Mouse (Mus musculus) left cerebral cortex, postnatal 4 days (tissue): ENCODE data around the gene Zbtb38. TPM values are rescaled to one million over a fixed set of nuclear protein-coding genes. Genes with fewer than 3 reads are reported as not detected.
"Not testable (repeated sequence)": the region's sequence is repeated elsewhere in the genome, so short reads cannot be mapped to it uniquely, and the experiment has no call there.

Experiments
- DNase-seq: peaks from one replicate; pipeline ENCODE4 v3.0.0-alpha.2; 2022
- intact Hi-C: fragments of 180-260 bp; cut with DNase I; formaldehyde crosslinking; loops from one replicate; pipeline ENCODE4 v1.15.1; 2025
- total RNA-seq, 2 experiments: library from RNA; stranded (reverse); gene quantifications; 2 replicates each; pipeline ENCODE4 v1.2.3; 2021

Zbtb38 gene
- total RNA-seq, 2 experiments from 2014 or later = 65.6 to 66.3 TPM

- intact Hi-C loops = no loop called here
- DNase-seq = no peak
These were observed 102.7 kb downstream of the Zbtb38 start for GRCm38 (mm10) chr9:96649924-96650323.

- no peak for DNase-seq
These were observed 103.3 kb downstream of the Zbtb38 start for GRCm38 (mm10) chr9:96649362-96649761.

GRCm38 (mm10) chr9:96646668-96647295 is 105.8 kb downstream of the Zbtb38 start:
- intact Hi-C loops = no loop called here
- DNase-seq = no peak

More at GRCm38 (mm10) chr9:96649362-96649761, 103.3 kb downstream of the Zbtb38 start:
- intact Hi-C loops = no loop called here

- DNase-seq = no peak
- intact Hi-C loops = no loop called here
These were observed 107.8 kb downstream of the Zbtb38 start for GRCm38 (mm10) chr9:96644840-96645239.

DNA sequence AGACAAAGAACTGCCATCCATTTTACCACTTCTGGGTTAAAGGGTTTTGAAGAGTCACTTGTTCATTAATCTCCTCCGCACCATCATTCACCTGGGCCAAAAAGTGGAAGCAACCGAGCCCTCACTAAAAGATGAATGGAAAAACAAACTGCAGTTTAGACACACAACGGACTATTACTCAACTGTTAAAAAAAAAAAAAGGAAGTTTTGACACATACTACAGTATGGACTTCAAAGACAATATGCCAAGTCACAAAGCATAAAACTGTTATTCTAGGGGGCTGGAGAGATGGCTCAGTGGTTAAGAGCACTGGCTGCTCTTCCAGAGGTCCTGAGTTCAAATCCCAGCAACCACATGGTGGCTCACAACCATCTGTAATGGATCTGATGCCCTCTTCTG is 108.6 kb downstream of the Zbtb38 start:
- intact Hi-C loops = not testable (repeated sequence)

GRCm38 (mm10) chr9:96639451-96639850 is 113.2 kb downstream of the Zbtb38 start:
- peak; percentile 70 for DNase-seq
- intact Hi-C loops = no loop called here

More for the DNA sequence above, 108.6 kb downstream of the Zbtb38 start:
- not testable (repeated sequence) for DNase-seq

DNA sequence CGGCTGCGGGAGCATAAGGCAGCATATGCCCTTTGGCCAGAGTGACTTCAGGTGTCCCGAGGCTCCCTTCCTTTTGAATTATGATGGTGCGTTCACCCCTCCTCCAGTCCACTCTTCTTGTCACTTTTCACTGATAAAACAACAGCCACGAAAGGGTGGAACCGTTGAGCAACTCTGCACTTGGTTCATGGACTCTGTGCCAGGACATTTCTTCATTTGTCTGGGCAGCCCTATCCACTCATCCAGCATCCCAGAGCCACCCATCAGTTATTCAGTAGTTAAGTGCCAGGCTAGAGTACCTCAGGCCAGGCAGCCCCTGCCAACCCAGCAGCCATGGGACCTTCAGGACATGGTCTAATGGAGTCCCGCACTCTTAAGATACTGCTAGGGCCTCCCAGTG is 114.1 kb downstream of the Zbtb38 start:
- intact Hi-C loops = no loop called here
- no peak for DNase-seq

GRCm38 (mm10) chr9:96637157-96637548 is 115.5 kb downstream of the Zbtb38 start:
- no peak for DNase-seq
- intact Hi-C loops = no loop called here

DNA sequence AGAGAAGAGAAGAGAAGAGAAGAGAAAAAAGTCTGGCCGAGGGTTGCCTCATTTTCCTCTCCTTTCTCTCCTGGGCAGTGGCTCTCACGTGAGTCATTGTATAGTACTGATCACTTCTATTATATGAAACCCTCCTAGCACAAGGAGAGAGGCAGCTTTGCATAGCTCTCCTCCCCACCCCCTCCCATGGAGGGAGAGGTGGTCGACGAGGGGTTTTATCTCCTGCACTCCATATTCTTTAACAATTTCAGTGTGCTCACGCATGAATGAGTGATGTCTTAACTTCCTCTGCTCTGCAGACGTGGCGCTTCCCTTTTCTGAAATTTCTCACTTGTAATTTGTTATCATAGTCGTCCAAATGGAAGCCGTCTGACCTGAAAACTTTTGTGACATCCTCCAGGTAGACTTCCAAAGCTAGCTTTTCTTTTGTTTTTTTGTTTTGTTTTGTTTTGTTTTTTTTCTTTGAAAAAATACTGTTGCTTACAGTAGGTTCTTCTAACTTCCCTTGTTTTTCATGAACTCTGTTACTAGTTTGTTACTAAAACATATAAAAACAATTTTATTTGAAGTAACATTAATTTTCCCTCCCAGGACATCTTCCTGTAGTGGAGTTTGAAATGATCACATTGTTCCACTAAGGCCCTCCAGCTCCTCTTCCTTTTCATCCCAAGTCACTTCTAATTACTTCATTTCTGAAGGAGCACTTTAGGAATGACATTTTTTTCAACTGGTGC is 116.0 kb downstream of the Zbtb38 start:
- DNase-seq = no peak
- intact Hi-C loops = no loop called here

GRCm38 (mm10) chr9:96635899-96636298 is 116.7 kb downstream of the Zbtb38 start:
- no peak for DNase-seq
- intact Hi-C loops = no loop called here

DNA sequence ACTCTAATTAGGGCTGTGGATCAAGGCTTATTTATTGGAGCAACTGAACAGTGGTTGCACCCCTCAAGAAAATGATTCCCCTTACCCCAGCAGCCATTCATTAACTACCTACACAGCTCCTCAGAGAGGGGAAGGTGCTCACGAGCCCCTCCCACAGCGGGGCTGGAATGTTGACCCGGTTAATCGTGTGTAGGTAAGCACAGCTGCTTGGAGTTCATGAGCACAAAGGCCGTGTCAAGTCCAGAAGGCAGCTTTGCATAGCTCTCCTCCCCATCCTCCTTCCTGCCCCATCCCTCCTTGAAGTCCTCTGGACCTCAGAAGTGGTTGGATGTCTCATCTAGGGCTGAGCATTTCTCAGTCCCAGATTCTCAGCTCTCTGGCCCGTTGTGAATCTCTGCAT is 117.5 kb downstream of the Zbtb38 start:
- intact Hi-C loops = no loop called here
- DNase-seq = no peak

GRCm38 (mm10) chr9:96633771-96634170 is 118.9 kb downstream of the Zbtb38 start:
- no peak for DNase-seq
- intact Hi-C loops = no loop called here

Other genes with a start within 250 kb of the Zbtb38 start
- under 1 TPM in 1 of 2 experiments, not detected in 1; 0.18 TPM for gene Gm28729, start 227.6 kb downstream of the Zbtb38 start, total RNA-seq
- gene Rasa2, start 121.2 kb downstream of the Zbtb38 start, total RNA-seq = 10 to 100 TPM; 28.8 to 30.4 TPM
- gene Pxylp1, start 139.8 kb upstream of the Zbtb38 start, total RNA-seq = 10 to 100 TPM; 19.1 to 20.7 TPM